Mouse (Mus musculus) cerebellum, postnatal 10 days (tissue): ENCODE data around the gene Slc36a1.

ENCODE experiments used
- DNase-seq, 2 experiments: peaks; one replicate each; pipeline ENCODE4 v3.0.0; 2021; ENCODE audit warnings: mixed read lengths in 2 of 2

Slc36a1 gene

GRCm38 (mm10) chr11:55209626-55210353 is 5.6 kb downstream of the Slc36a1 start:
- peak; percentile 22 to 43 for DNase-seq

- DNase-seq, result no peak
Measured at GRCm38 (mm10) chr11:55213518-55213917, 9.4 kb downstream of the Slc36a1 start.

GRCm38 (mm10) chr11:55214161-55214560 is 10.0 kb downstream of the Slc36a1 start:
- DNase-seq, result no peak

- DNase-seq, result no peak
Measured at GRCm38 (mm10) chr11:55214978-55215377, 10.8 kb downstream of the Slc36a1 start.

GRCm38 (mm10) chr11:55216061-55216460 is 11.9 kb downstream of the Slc36a1 start:
- no peak for DNase-seq

- no peak for DNase-seq
Measured at GRCm38 (mm10) chr11:55216830-55217229, 12.7 kb downstream of the Slc36a1 start.

GRCm38 (mm10) chr11:55217418-55217817 is 13.3 kb downstream of the Slc36a1 start:
- DNase-seq, result no peak

- no peak for DNase-seq
Measured at GRCm38 (mm10) chr11:55217880-55218279, 13.7 kb downstream of the Slc36a1 start.

GRCm38 (mm10) chr11:55218473-55218872 is 14.3 kb downstream of the Slc36a1 start:
- DNase-seq, result no peak

- DNase-seq, result no peak
Measured at GRCm38 (mm10) chr11:55221306-55221705, 17.2 kb downstream of the Slc36a1 start.

- no peak for DNase-seq
Measured at GRCm38 (mm10) chr11:55231034-55231433, 26.9 kb downstream of the Slc36a1 start.

- DNase-seq, result peak; percentile 86 to 89
Measured at GRCm38 (mm10) chr11:55234288-55234687, 30.1 kb downstream of the Slc36a1 start.

GRCm38 (mm10) chr11:55234791-55235190 is 30.6 kb downstream of the Slc36a1 start:
- peak in 1 of 2 experiments; percentile 40 for DNase-seq

GRCm38 (mm10) chr11:55236815-55237214 is 32.7 kb downstream of the Slc36a1 start:
- peak in 1 of 2 experiments; percentile 22 for DNase-seq

- no peak for DNase-seq
Measured at GRCm38 (mm10) chr11:55239496-55239895, 35.3 kb downstream of the Slc36a1 start.

- peak; percentile 75 to 81 for DNase-seq
Measured at GRCm38 (mm10) chr11:55240556-55240955, 36.4 kb downstream of the Slc36a1 start.

- no peak for DNase-seq
Measured at GRCm38 (mm10) chr11:55250527-55250926, 46.4 kb downstream of the Slc36a1 start.

GRCm38 (mm10) chr11:55253391-55253790 is 49.2 kb downstream of the Slc36a1 start:
- no peak for DNase-seq

GRCm38 (mm10) chr11:55261105-55261504 is 57.0 kb downstream of the Slc36a1 start:
- peak; percentile 51 to 52 for DNase-seq

- DNase-seq, result peak; percentile 96 to 97
Measured at GRCm38 (mm10) chr11:55262000-55262399, 57.9 kb downstream of the Slc36a1 start.

GRCm38 (mm10) chr11:55264318-55264717 is 60.2 kb downstream of the Slc36a1 start:
- no peak for DNase-seq

- DNase-seq, result peak; percentile 73 to 78
Measured at GRCm38 (mm10) chr11:55265647-55266046, 61.5 kb downstream of the Slc36a1 start.

GRCm38 (mm10) chr11:55268580-55268979 is 64.4 kb downstream of the Slc36a1 start:
- DNase-seq, result no peak

- peak; percentile 92 for DNase-seq
Measured at GRCm38 (mm10) chr11:55274756-55275155, 70.6 kb downstream of the Slc36a1 start.
